Mouse (Mus musculus): ENCODE data around the gene Rbl1.

- TF ChIP-seq CTCF (IDR thresholded peaks at IDR 0.05): no peak
- no peak for TF ChIP-seq EP300 (IDR thresholded peaks at IDR 0.05; ENCODE audit: insufficient read depth, low read depth, low read length)
- TF ChIP-seq POLR2A (IDR thresholded peaks at IDR 0.05; ENCODE audit: insufficient read depth, low read depth, low read length): no peak
These were observed 69.8 kb downstream of the Rbl1 start for GRCm38 (mm10) chr2:157134479-157134931.
